Mouse (Mus musculus) adipocyte (in vitro differentiated cells): Measurements from ENCODE around the gene Setd1b.
"Not testable (repeated sequence)": the region's sequence is repeated elsewhere in the genome, so short reads cannot be mapped to it uniquely, and the experiment has no call there.

Experiments used
- DNase-seq: peaks from one replicate; pipeline ENCODE4 v3.0.0-alpha.2; 2016; ENCODE audit warnings: low spot score

Setd1b gene

DNA sequence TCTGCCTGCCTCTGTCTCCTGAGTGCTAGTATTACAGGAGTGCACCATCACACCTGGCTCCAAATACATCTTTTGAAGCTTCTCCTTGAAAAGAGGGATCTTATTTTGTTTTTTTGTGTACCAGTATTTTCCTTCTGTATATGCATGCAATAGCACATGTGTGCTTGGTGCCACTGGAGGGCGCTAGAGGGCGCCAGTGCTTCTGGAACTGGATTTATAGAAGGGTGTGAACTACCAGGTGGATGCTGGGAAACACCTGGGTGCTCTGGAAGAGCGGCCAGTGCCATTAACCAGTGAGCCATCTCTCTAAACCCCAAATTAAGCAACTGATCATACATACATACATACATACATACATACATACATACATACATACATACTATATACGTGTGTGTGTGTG lies 60.8 kb downstream of the Setd1b start:
- not testable (repeated sequence) for DNase-seq

GRCm38 (mm10) chr5:123203591-123203990 lies 61.6 kb downstream of the Setd1b start:
- not testable (repeated sequence) for DNase-seq
